Mouse (Mus musculus) intestine, embryonic 16.5 days (tissue): ENCODE data around the gene Gm10643. TPM values are rescaled to one million over a fixed set of nuclear protein-coding genes. Genes with fewer than 3 reads are reported as not detected.

Source experiments
- ATAC-seq: fragments of 200-750 bp; cut with Nextera tagmentation; 2 replicates; pipeline ENCODE4 v1.8.0; 2017; ENCODE audit warnings: moderate TSS enrichment, moderate library complexity
- H3K27ac ChIP-seq: fragments of 300-500 bp; sonication (generic); 2 replicates; pipeline ENCODE4 v1.5.1; 2014; ENCODE audit warnings: mild to moderate bottlenecking, low read length
- H3K27me3 ChIP-seq: fragments of 300-500 bp; sonication (generic); replicated peaks from 2 replicates; pipeline ENCODE4 v1.6.1; 2014; ENCODE audit warnings: low read length, control low read depth, mixed read lengths; ENCODE audit not compliant: control insufficient read depth, insufficient read depth
- H3K36me3 ChIP-seq: fragments of 300-500 bp; sonication (generic); 2 replicates; pipeline ENCODE4 v1.6.1; 2014; ENCODE audit warnings: low read length, control low read depth; ENCODE audit not compliant: control insufficient read depth, insufficient read depth
- H3K4me1 ChIP-seq: fragments of 300-500 bp; sonication (generic); 2 replicates; pipeline ENCODE4 v1.6.1; 2014; ENCODE audit warnings: low read length, control low read depth, mixed read lengths; ENCODE audit not compliant: control insufficient read depth, insufficient read depth
- H3K4me2 ChIP-seq: fragments of 300-500 bp; sonication (generic); 2 replicates; pipeline ENCODE4 v1.6.1; 2014; ENCODE audit warnings: low read depth, low read length, control low read depth
- H3K4me3 ChIP-seq: fragments of 300-500 bp; sonication (generic); 2 replicates; pipeline ENCODE4 v1.5.1; 2014; ENCODE audit warnings: mild to moderate bottlenecking, low read length
- H3K9ac ChIP-seq: fragments of 300-500 bp; sonication (generic); 2 replicates; pipeline ENCODE4 v1.6.1; 2014; ENCODE audit warnings: low read depth, low read length
- H3K9me3 ChIP-seq: fragments of 300-500 bp; sonication (generic); 2 replicates; pipeline ENCODE4 v1.6.1; 2016; ENCODE audit warnings: low read length, control low read depth; ENCODE audit not compliant: control insufficient read depth
- WGBS: fragments of 180-500 bp; shearing (Covaris S2); extraction: QIAGEN DNeasy Blood & Tissue Kit; methylation state at CpG from one replicate; pipeline ENCODE4 v1.1.7; 2014; 5-methylcytosine and 5-hydroxymethylcytosine counted together
- polyA plus RNA-seq: library from polyadenylated mRNA; unstranded; fragments of >200 nt; fragmentation: Nextera tagmentation; extraction: Ambion mirVana; gene quantifications from 2 replicates; pipeline ENCODE4 v1.2.1, GENCODE M21; 2015

Gene Gm10643
- polyA plus RNA-seq, 1 experiment from 2014 or later = 0.76 TPM

DNA sequence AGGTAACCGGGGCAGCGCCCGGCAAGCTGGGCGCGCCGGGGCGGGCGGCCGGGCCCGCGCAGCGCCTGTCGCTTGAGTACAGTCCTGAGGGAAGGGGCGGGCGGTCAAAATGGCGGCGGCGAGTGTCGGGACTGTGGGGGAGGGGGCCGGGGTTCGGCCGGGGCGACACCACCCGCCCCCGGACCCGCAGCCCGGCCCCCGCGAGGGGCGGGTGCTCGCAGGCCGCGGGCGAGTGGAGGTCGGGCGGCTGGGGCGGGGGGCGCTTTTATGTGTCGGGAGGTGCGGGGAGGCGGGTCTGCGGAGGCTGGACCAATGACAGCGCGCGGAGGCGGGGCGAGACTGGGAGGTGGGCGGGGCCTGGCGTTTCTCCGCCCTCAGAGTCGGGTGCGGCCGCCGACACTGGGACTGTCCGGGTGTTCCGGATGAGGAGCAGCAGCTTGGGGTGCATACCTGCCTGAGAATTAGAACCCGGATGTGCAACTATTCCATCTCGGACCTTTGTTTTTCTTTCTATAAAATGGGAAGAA is 2.2 kb upstream of the Gm10643 start:
- peak overlapping the region; percentile 59 for H3K4me2 ChIP-seq
- ATAC-seq = peak; percentile 80
- H3K4me1 ChIP-seq = peaks cover 33% of the 10 kb centered on the region
- WGBS = under 1% methylated on average over 35 of the region's 58 CpGs
- H3K9ac ChIP-seq = peak overlapping the region; percentile 91
- H3K27ac ChIP-seq = peak overlapping the region; percentile 98
- H3K9me3 ChIP-seq = no peaks in the 10 kb centered on the region
- H3K4me3 ChIP-seq = peak overlapping the region; percentile 97
- no peaks in the 10 kb centered on the region for H3K27me3 ChIP-seq
- H3K36me3 ChIP-seq = no peaks in the 10 kb centered on the region

DNA sequence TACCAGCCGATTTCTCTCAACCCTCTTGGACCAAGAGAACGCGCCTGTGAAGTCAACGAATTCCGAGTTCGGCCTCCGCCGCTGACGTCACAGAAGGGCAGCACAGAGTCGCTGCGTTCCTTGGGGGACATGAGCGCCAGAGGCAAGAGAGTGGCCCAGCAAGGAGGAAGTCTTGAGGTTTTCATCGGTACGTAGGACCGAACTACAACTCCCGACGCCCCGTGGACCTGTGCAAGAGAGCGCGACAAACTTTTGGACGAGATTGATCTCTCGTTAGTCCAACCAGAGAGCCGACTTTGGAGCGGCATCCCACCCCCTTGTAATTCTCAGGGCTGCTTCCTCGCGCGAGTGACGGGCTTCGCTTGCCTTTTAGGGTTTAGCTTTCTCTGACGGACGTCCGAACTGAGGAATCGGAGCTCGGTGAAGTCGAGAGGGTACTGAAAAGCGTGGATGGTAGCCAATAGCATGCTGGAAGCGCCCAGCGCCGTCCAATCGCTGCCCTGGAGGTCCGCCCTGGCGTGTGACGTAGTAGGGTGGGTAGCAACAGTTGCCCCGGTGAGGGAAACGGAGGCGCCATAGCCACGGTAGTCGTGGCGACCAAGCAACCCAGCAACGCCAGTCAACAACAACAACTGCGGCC is 1.5 kb upstream of the Gm10643 start, which contains the start of gene Rfx1:
Gene Rfx1, plus strand, starts transcription at position 544 of the 640 bp plus-strand sequence.
- H3K27ac ChIP-seq = peak within 1 kb of the TSS; percentile 98
- H3K4me2 ChIP-seq = peak within 1 kb of the TSS; percentile 76
- H3K36me3 ChIP-seq = no peaks in the 10 kb centered on the region
- H3K27me3 ChIP-seq = no peaks in the 10 kb centered on the region
- H3K9me3 ChIP-seq = no peaks in the 10 kb centered on the region
- peak within 1 kb of the TSS; percentile 91 for H3K9ac ChIP-seq
- H3K4me3 ChIP-seq = peak within 1 kb of the TSS; percentile 97
- WGBS = under 1% methylated on average over 51 of the region's 51 CpGs
- peaks cover 26% of the 10 kb centered on the region for H3K4me1 ChIP-seq
- ATAC-seq = peak; percentile 98

DNA sequence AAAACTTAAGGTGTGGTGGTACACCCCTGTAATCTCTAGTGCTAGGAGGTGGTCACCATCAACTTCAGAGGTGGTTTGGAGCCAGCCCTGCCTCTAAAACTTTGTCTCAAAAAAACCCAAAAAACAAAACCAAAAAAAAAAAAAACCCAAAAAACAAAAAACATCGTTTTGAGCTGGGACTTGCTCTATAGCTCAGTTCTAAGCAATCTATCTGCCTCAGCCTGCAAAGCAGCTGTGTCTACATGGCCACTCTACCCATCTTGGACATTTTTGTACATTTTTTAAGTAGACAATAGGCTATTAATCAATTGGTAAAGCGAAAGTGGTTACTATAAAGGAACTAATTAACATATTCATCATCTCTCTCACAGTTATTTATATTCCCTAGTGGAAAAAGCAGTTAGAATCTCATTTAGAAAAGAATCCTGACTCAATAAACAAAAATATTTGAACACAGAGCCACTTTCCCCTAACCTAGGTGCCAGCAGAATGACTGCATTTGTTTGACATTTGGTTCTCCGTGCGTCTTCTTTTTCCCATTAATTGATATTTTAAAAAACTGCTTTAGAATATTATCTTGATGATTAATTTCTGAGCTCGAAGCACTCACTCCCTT is 628 bp upstream of the Gm10643 start:
- peak overlapping the region; percentile 76 for H3K4me2 ChIP-seq
- H3K9me3 ChIP-seq = no peaks in the 10 kb centered on the region
- H3K4me3 ChIP-seq = peak overlapping the region; percentile 68
- 22% methylated on average over 5 of the region's 5 CpGs for WGBS
- peak overlapping the region; percentile 89; the same call in 1 of the 2 replicates for H3K27ac ChIP-seq
- H3K27me3 ChIP-seq = no peaks in the 10 kb centered on the region
- ATAC-seq = no peak
- H3K36me3 ChIP-seq = no peaks in the 10 kb centered on the region
- H3K4me1 ChIP-seq = peaks cover 25% of the 10 kb centered on the region
- H3K9ac ChIP-seq = peak overlapping the region; percentile 84

DNA sequence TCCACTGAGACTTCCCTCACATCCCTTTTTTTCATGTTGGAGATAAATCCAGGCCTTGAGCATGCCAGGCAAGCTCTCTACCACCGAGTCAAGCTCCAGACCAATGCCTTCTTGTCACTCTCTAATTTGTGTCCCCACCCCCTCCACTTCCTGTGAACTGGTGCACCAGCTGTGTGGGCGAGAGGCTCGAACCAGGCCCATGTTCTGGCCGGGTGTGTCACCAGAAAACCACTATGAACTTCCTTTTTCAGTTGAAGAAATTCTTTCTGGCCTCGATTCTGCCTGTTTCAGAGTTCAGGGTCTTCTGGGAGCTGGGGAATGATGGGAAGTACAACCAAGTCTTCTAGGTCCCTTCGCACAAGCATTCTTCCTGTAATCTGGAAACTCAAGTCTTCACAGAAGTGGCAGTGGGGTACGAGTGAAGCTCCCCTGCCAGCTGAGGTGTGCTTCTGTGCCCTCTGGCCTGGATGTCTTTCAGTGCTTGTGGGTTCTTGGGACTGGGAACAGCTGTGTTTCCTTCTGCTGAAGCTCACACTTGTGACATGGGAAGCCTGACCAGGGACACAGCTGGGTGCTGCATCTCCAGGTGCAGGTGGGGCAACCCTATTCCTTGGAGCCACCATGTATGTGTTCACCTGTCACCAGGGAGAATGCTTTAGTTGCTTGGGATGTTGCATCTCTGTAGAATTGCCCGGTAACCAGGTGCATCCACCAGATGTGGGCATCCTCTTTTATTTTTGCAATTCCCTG is 901 bp downstream of the Gm10643 start:
- Histone ChIP-seq H3K36me3 (no peaks in the 10 kb centered on the region), H3K4me2 (no peak overlapping the region), H3K4me3 (no peak overlapping the region), H3K27ac (no peak overlapping the region), H3K9ac (no peak overlapping the region), H3K4me1 (peaks cover 14% of the 10 kb centered on the region), H3K27me3 (no peaks in the 10 kb centered on the region), H3K9me3 (no peaks in the 10 kb centered on the region)
- ATAC-seq = no peak
- WGBS = 64% methylated on average over 8 of the region's 8 CpGs

DNA sequence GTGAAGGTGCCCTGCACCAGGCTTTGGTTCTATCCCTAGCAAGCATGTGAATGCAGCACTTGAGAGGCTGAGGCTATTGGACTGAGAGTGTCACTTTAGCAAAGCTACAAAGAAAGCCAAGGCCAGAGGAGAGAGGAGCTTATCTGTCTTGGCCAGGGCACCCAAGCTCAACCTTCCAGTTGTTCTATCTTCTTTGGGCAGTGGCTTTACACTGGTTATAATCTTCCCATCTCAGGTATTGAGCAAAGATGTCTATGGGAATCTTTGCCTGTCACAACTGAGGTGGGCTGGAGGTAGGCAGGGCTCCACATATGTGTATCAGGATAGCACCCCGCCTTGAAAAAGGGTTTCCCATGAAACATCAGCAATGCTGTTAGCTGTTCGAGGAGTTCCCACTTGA is 4.7 kb downstream of the Gm10643 start:
- WGBS = 80% methylated on average over 2 of the region's 2 CpGs
- Histone ChIP-seq H3K9ac (no peak overlapping the region), H3K4me3 (no peak overlapping the region), H3K27me3 (no peaks in the 10 kb centered on the region), H3K4me1 (no peaks in the 10 kb centered on the region), H3K36me3 (no peaks in the 10 kb centered on the region), H3K4me2 (no peak overlapping the region), H3K27ac (no peak overlapping the region), H3K9me3 (no peaks in the 10 kb centered on the region)
- no peak for ATAC-seq

DNA sequence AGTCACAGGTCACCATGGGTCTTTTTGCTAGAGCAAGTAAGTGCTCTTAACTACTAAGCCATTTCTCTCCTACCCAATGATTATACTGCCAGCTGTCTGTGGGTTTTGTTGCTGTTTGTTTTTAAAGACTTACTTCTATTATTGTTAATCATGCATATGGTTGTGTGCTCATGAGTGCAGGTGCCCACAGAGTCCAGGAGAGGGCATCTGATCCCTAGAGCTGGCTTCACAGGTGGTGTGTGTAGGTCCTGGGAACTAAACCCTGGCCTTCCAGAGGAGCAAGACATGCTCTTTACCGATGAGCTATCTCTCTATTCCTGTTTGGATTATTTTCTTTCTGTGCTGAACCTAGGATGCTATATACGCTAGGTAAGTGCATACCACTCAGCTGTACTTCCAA is 5.7 kb downstream of the Gm10643 start:
- no peak overlapping the region for H3K4me2 ChIP-seq
- H3K36me3 ChIP-seq = no peaks in the 10 kb centered on the region
- H3K9me3 ChIP-seq = no peaks in the 10 kb centered on the region
- H3K27me3 ChIP-seq = no peaks in the 10 kb centered on the region
- H3K4me3 ChIP-seq = no peak overlapping the region
- H3K27ac ChIP-seq = no peak overlapping the region
- ATAC-seq = no peak
- WGBS = 90% methylated on average over 2 of the region's 2 CpGs
- no peak overlapping the region for H3K9ac ChIP-seq
- no peaks in the 10 kb centered on the region for H3K4me1 ChIP-seq

DNA sequence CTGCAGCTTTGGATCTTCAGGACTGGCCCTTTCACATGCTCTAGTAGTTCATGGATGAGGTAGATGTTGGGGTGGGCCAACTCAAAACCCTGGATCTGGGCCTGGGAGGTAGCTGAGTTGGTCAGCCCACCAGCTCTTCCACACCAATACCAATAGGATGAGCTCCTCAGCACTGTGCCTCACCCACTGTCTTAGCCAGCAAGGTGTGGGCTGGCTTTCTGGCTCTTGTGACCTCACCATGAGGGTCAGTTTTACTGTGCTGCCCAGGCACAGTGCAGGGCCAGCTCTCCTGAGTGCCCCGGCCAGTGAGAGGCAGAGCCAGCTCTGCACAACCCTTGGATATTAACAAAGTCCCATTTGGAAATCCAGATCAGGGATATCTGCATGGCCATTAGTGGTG is 7.1 kb downstream of the Gm10643 start:
- ATAC-seq = no peak
- no peak overlapping the region for H3K9ac ChIP-seq
- no peaks in the 10 kb centered on the region for H3K36me3 ChIP-seq
- H3K9me3 ChIP-seq = no peaks in the 10 kb centered on the region
- H3K27ac ChIP-seq = no peak overlapping the region
- WGBS = 100% methylated on average over 1 of the region's 1 CpGs
- H3K4me1 ChIP-seq = no peaks in the 10 kb centered on the region
- H3K27me3 ChIP-seq = no peaks in the 10 kb centered on the region
- H3K4me3 ChIP-seq = no peak overlapping the region
- H3K4me2 ChIP-seq = no peak overlapping the region

DNA sequence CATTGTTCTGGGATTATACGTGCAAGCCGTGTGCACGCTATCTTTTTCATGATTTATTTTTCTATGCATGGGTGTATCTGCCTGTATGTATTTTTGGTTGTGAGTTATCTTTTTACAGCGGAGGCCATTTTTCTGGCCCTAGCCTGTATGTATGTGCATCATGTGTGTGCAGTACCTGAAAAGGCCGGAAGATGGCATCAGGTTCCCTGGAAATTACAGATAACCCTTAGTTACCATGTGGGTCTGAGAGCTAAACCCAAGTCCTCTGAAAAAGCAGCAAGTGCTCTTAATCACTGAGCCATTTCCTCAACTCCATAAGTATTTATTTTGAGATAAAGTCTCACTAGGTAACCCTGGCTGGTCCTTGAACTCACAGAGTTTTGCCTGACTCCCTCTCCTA is 11.7 kb downstream of the Gm10643 start:
- 94% methylated on average over 5 of the region's 5 CpGs for WGBS
- no peak overlapping the region for H3K4me2 ChIP-seq
- H3K4me1 ChIP-seq = no peaks in the 10 kb centered on the region
- H3K4me3 ChIP-seq = no peak overlapping the region
- no peak overlapping the region for H3K9ac ChIP-seq
- H3K27me3 ChIP-seq = no peaks in the 10 kb centered on the region
- H3K36me3 ChIP-seq = no peaks in the 10 kb centered on the region
- ATAC-seq = no peak
- no peak overlapping the region for H3K27ac ChIP-seq
- no peaks in the 10 kb centered on the region for H3K9me3 ChIP-seq

DNA sequence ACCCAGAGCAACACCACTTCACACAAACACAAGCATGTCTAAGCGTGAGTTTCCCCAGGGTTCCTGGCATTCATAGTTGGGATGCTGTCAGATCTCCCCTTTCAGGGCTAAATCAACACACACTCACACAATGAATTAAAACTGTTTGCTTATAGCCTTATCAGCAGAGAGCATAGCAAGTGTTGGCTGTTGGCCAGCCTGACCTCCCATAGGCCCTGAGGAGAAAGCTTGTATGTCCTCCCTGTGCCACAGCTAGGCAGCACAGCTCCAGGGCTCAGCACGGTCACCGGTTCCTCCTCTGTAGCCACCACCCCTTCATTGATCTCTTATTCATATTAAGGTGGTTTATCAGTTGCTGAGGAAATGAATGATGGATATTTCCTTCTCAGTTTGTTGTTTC is 12.2 kb downstream of the Gm10643 start:
- Histone ChIP-seq H3K9me3 (no peaks in the 10 kb centered on the region), H3K4me3 (no peak overlapping the region), H3K4me2 (no peak overlapping the region), H3K4me1 (no peaks in the 10 kb centered on the region), H3K36me3 (no peaks in the 10 kb centered on the region), H3K27me3 (no peaks in the 10 kb centered on the region), H3K9ac (no peak overlapping the region), H3K27ac (no peak overlapping the region)
- ATAC-seq = peak; percentile 72
- WGBS = 54% methylated on average over 3 of the region's 3 CpGs
